Comparison of ENCODE assay signal across 28 mouse cellular contexts in genomic region chr14:8207543-8207942, GRCm38 (mm10). TPM values are rescaled to one million over a fixed set of nuclear protein-coding genes. Genes with fewer than 3 reads are reported as not detected.
A peak's percentile ranks its signal among the peaks of the same experiment; 100 is the strongest.
DNase-seq lines count a peak whose midpoint lies in the region; ATAC-seq and TF ChIP-seq lines count a peak whose summit lies in the region.
"Had no signal": no experiment of that assay in that cellular context is flagged by ENCODE, and none has a peak within 500 bp of the region (broad histone marks: within the 10 kb centered on the region; RNA-seq: fewer than 3 reads in every experiment).

No protein-coding gene starts in this region.

- H3K27me3 ChIP-seq in forebrain, embryonic 13.5 days, result no peaks in the 10 kb centered on the region
- H3K27me3 ChIP-seq in forebrain, embryonic 16.5 days (replicated peaks; ENCODE audit: control insufficient read depth, insufficient read depth, low read length), result no peaks in the 10 kb centered on the region
- no peaks in the 10 kb centered on the region for H3K27me3 ChIP-seq in ES-Bruce4 (ENCODE audit: control insufficient read depth, insufficient read depth, low read length, poor library complexity, severe bottlenecking)
- H3K27me3 ChIP-seq in forebrain, embryonic 14.5 days (replicated peaks; ENCODE audit: control insufficient read depth, insufficient read depth, low read length), result no peaks in the 10 kb centered on the region
- H3K27me3 ChIP-seq: kidney, embryonic 15.5 days; limb, embryonic 15.5 days; liver, embryonic 15.5 days had no signal

- no peak for DNase-seq in layer of hippocampus, adult 2 months (ENCODE audit: low spot score in 2 of 2)
- no peak for DNase-seq in layer of hippocampus, adult 9-10 months (ENCODE audit: low spot score)
- DNase-seq in forebrain, embryonic 14.5 days (ENCODE audit: low spot score), result no peak
- DNase-seq in retina, embryonic 14.5 days (ENCODE audit: low spot score), result no peak
- DNase-seq: adrenal gland, adult 8-10 months; cerebellum, adult 18-20 months; cerebellum, postnatal 36 days; kidney, postnatal 4 days; lung, postnatal 4 days; thymus, adult 18-20 months; thymus, postnatal 36 days had no signal

- H3K4me2 ChIP-seq in forebrain, embryonic 13.5 days, result no peak overlapping the region
- H3K4me2 ChIP-seq in forebrain, embryonic 16.5 days (ENCODE audit: low read length), result no peak overlapping the region
- H3K4me2 ChIP-seq in forebrain, embryonic 14.5 days (ENCODE audit: low read length), result no peak overlapping the region
- H3K4me2 ChIP-seq: kidney, embryonic 15.5 days; limb, embryonic 15.5 days; liver, embryonic 15.5 days had no signal

- H3K9ac ChIP-seq in forebrain, embryonic 13.5 days, result no peak overlapping the region
- no peak overlapping the region for H3K9ac ChIP-seq in forebrain, embryonic 16.5 days (replicated peaks; ENCODE audit: low read depth, low read length)
- H3K9ac ChIP-seq in ES-Bruce4 (ENCODE audit: low read depth, poor library complexity, severe bottlenecking), result no peak overlapping the region
- no peak overlapping the region for H3K9ac ChIP-seq in forebrain, embryonic 14.5 days (ENCODE audit: low read length)
- H3K9ac ChIP-seq: kidney, embryonic 15.5 days; limb, embryonic 15.5 days; liver, embryonic 15.5 days had no signal

- peaks cover 15% of the 10 kb centered on the region for H3K4me1 ChIP-seq in forebrain, embryonic 13.5 days
- peaks cover 17% of the 10 kb centered on the region for H3K4me1 ChIP-seq in forebrain, embryonic 16.5 days (replicated peaks; ENCODE audit: control insufficient read depth, insufficient read depth, low read length)
- H3K4me1 ChIP-seq in ES-Bruce4 (ENCODE audit: control insufficient read depth, insufficient read depth, low read length), result peaks cover 9% of the 10 kb centered on the region
- peaks cover 7% of the 10 kb centered on the region; the same call in 1 of the 2 replicates for H3K4me1 ChIP-seq in forebrain, embryonic 14.5 days (ENCODE audit: control insufficient read depth, insufficient read depth, low read length)
- H3K4me1 ChIP-seq: limb, embryonic 15.5 days; liver, embryonic 15.5 days had no signal

- H3K27ac ChIP-seq in forebrain, embryonic 13.5 days, result peak overlapping the region; percentile 54
- no peak overlapping the region for H3K27ac ChIP-seq in forebrain, embryonic 16.5 days (ENCODE audit: low read length)
- H3K27ac ChIP-seq in layer of hippocampus, adult 2 months, result peak overlapping the region; percentile 59
- peak overlapping the region; percentile 29 for H3K27ac ChIP-seq in ES-Bruce4 (ENCODE audit: insufficient read depth, low read length)
- peak overlapping the region; percentile 60; the same call in 1 of the 2 replicates for H3K27ac ChIP-seq in forebrain, embryonic 14.5 days (ENCODE audit: low read depth, low read length)
- H3K27ac ChIP-seq: kidney, embryonic 15.5 days; left cerebral cortex, adult 2 months; limb, embryonic 15.5 days; liver, embryonic 15.5 days had no signal

- no peaks in the 10 kb centered on the region for H3K9me3 ChIP-seq in forebrain, embryonic 13.5 days (replicated peaks)
- no peaks in the 10 kb centered on the region for H3K9me3 ChIP-seq in forebrain, embryonic 16.5 days (ENCODE audit: control insufficient read depth, low read length)
- H3K9me3 ChIP-seq in ES-Bruce4 (replicated peaks; ENCODE audit: control insufficient read depth, insufficient read depth, low read length, poor library complexity, severe bottlenecking), result no peaks in the 10 kb centered on the region
- no peaks in the 10 kb centered on the region for H3K9me3 ChIP-seq in forebrain, embryonic 14.5 days (replicated peaks; ENCODE audit: control insufficient read depth, low read length)
- H3K9me3 ChIP-seq: kidney, embryonic 15.5 days; limb, embryonic 15.5 days; liver, embryonic 15.5 days had no signal

- no peak overlapping the region for H3K4me3 ChIP-seq in forebrain, embryonic 13.5 days
- H3K4me3 ChIP-seq in forebrain, embryonic 16.5 days (replicated peaks; ENCODE audit: low read length), result no peak overlapping the region
- H3K4me3 ChIP-seq in layer of hippocampus, adult 2 months, result no peak overlapping the region
- H3K4me3 ChIP-seq in ES-Bruce4 (ENCODE audit: low read depth, low read length), result no peak overlapping the region
- no peak overlapping the region for H3K4me3 ChIP-seq in forebrain, embryonic 14.5 days (ENCODE audit: low read depth, low read length)
- H3K4me3 ChIP-seq: kidney, embryonic 15.5 days; left cerebral cortex, adult 2 months; limb, embryonic 15.5 days; liver, embryonic 15.5 days; myocyte had no signal

- peak; percentile 54; the same call in 1 of the 2 replicates for ATAC-seq in forebrain, embryonic 13.5 days
- no peak for ATAC-seq in forebrain, embryonic 16.5 days
- 0 out of 2 replicates have a peak, but pooled peaks have one; percentile 17 for ATAC-seq in forebrain, embryonic 14.5 days
- ATAC-seq in CD4-positive, CD25-positive, alpha-beta regulatory T cell, adult 4 months, result no peak
- ATAC-seq: activated CD4-positive, CD25-positive, alpha-beta regulatory T cell, adult 4 months; intestine, postnatal 0 days had no signal

- no peak for TF ChIP-seq EP300 in ES-Bruce4 (IDR thresholded peaks at IDR 0.05; ENCODE audit: insufficient read depth, low read depth, low read length)

- TF ChIP-seq POLR2A in ES-Bruce4 (IDR thresholded peaks at IDR 0.05; ENCODE audit: insufficient read depth, low read length), result no peak

- no peak for TF ChIP-seq CTCF in layer of hippocampus, adult 2 months (conservative IDR thresholded peaks at IDR 0.05)
- no peak for TF ChIP-seq CTCF in ES-Bruce4 (IDR thresholded peaks at IDR 0.05; ENCODE audit: low read depth, low read length)

- H3K36me3 ChIP-seq in forebrain, embryonic 13.5 days (ENCODE audit: poor library complexity, severe bottlenecking), result no peaks in the 10 kb centered on the region
- H3K36me3 ChIP-seq in forebrain, embryonic 16.5 days (ENCODE audit: control insufficient read depth, insufficient read depth), result no peaks in the 10 kb centered on the region
- H3K36me3 ChIP-seq in ES-Bruce4 (ENCODE audit: control insufficient read depth, insufficient read depth, low read length, poor library complexity, severe bottlenecking), result no peaks in the 10 kb centered on the region
- no peaks in the 10 kb centered on the region for H3K36me3 ChIP-seq in forebrain, embryonic 14.5 days (ENCODE audit: control insufficient read depth, insufficient read depth, low read length)
- H3K36me3 ChIP-seq: kidney, embryonic 15.5 days; limb, embryonic 15.5 days; liver, embryonic 15.5 days had no signal

- 45% methylated on average over 5 of the region's 5 CpGs for WGBS in forebrain, embryonic 13.5 days
- WGBS in forebrain, embryonic 16.5 days, result 52% methylated on average over 5 of the region's 5 CpGs
- 49% methylated on average over 5 of the region's 5 CpGs for WGBS in forebrain, embryonic 14.5 days

RNA-seq across cellular contexts. Expression of gene Kctd6, which starts 6.4 kb away (rescaled TPM):
- polyA plus RNA-seq in forebrain, embryonic 13.5 days (2015; fragmentation: Nextera tagmentation; extraction: Ambion mirVana), result 4.6 and 5.6 TPM in 2 replicates
- 7.2 and 8.1 TPM in 2 replicates for polyA plus RNA-seq in forebrain, embryonic 16.5 days (2015; fragmentation: Nextera tagmentation; extraction: Ambion mirVana)
- total RNA-seq in layer of hippocampus, adult 2 months (2021), result 10 to 100 TPM; 69.1 to 79.4 TPM
- polyA plus RNA-seq in ES-Bruce4 (2011; ENCODE audit: insufficient read depth, insufficient read length, low read depth, missing spikeins), result 35.6 and 36.7 TPM in 2 replicates
- 7.0 and 8.4 TPM in 2 replicates for polyA plus RNA-seq in forebrain, embryonic 14.5 days (2014; fragmentation: Nextera tagmentation; extraction: Ambion mirVana)
- 1 to 10 TPM; 2.0 to 3.4 TPM for polyA plus RNA-seq in CD4-positive, CD25-positive, alpha-beta regulatory T cell, adult 4 months (2017; shearing (Covaris generic))

RNA-seq across cellular contexts. Expression of gene Pdhb, which starts 34.7 kb away (rescaled TPM):
- polyA plus RNA-seq in forebrain, embryonic 13.5 days (2015; fragmentation: Nextera tagmentation; extraction: Ambion mirVana), result 238 and 247 TPM in 2 replicates
- 249 and 250 TPM in 2 replicates for polyA plus RNA-seq in forebrain, embryonic 16.5 days (2015; fragmentation: Nextera tagmentation; extraction: Ambion mirVana)
- 100 to 1,000 TPM; 176 to 185 TPM for total RNA-seq in layer of hippocampus, adult 2 months (2021)
- polyA plus RNA-seq in ES-Bruce4 (2011; ENCODE audit: insufficient read depth, insufficient read length, low read depth, missing spikeins), result 167 and 168 TPM in 2 replicates
- polyA plus RNA-seq in forebrain, embryonic 14.5 days (2014; fragmentation: Nextera tagmentation; extraction: Ambion mirVana), result 240 and 252 TPM in 2 replicates
- 100 to 1,000 TPM; 139 to 163 TPM for polyA plus RNA-seq in CD4-positive, CD25-positive, alpha-beta regulatory T cell, adult 4 months (2017; shearing (Covaris generic))

RNA-seq across cellular contexts. Expression of gene Acox2, which starts 51.6 kb away (rescaled TPM):
- not detected in 2 replicates for polyA plus RNA-seq in forebrain, embryonic 13.5 days (2015; fragmentation: Nextera tagmentation; extraction: Ambion mirVana)
- polyA plus RNA-seq in forebrain, embryonic 16.5 days (2015; fragmentation: Nextera tagmentation; extraction: Ambion mirVana), result 0.44 TPM in 1 of 2 replicates, not detected in the other
- total RNA-seq in layer of hippocampus, adult 2 months (2021), result not detected
- not detected in 2 replicates for polyA plus RNA-seq in ES-Bruce4 (2011; ENCODE audit: insufficient read depth, insufficient read length, low read depth, missing spikeins)
- not detected in 2 replicates for polyA plus RNA-seq in forebrain, embryonic 14.5 days (2014; fragmentation: Nextera tagmentation; extraction: Ambion mirVana)
- polyA plus RNA-seq in CD4-positive, CD25-positive, alpha-beta regulatory T cell, adult 4 months (2017; shearing (Covaris generic)), result not detected
- total RNA-seq: CH12.LX; granulocyte monocyte progenitor cell, adult 5-6 weeks; left cerebral cortex, postnatal 36 days; megakaryocyte-erythroid progenitor cell, adult 5-6 weeks had no signal
- polyA plus RNA-seq: activated CD4-positive, CD25-positive, alpha-beta regulatory T cell, adult 4 months; heart, embryonic 14.5 days; neural tube, embryonic 14.5 days had no signal

Comparison
In these comparisons a context has a peak if more than half of its experiments do, and no peak if none do; other contexts are left out.
1. ATAC-seq: peak in forebrain, embryonic 13.5 days (single experiment) and forebrain, embryonic 14.5 days (single experiment); none in forebrain, embryonic 16.5 days (single experiment) and CD4-positive, CD25-positive, alpha-beta regulatory T cell, adult 4 months (single experiment).